Mouse (Mus musculus): Measurements from ENCODE around the gene Ttc13. TPM values are rescaled to one million over a fixed set of nuclear protein-coding genes. Genes with fewer than 3 reads are reported as not detected.

Ttc13 gene
- polyA plus RNA-seq, 1 experiment from 2014 or later: 41.2 TPM

- H3K36me3 ChIP-seq: peaks cover 56% of the 10 kb centered on the region
- H3K9ac ChIP-seq: no peak overlapping the region
- no peak overlapping the region for H3K4me3 ChIP-seq (replicated peaks)
- peaks cover 5% of the 10 kb centered on the region; the same call in 1 of the 2 replicates for H3K4me1 ChIP-seq
- 0 out of 2 replicates have a peak overlapping the region, but pooled peaks have one; percentile 29 for H3K27ac ChIP-seq (replicated peaks)
- peak; percentile 35; the same call in 1 of the 2 replicates for ATAC-seq (ENCODE audit: insufficient number of reproducible peaks, low FRiP score, low TSS enrichment, low read depth)
- H3K4me2 ChIP-seq (replicated peaks): no peak overlapping the region
- H3K27me3 ChIP-seq: no peaks in the 10 kb centered on the region
- 46% methylated on average over 12 of the region's 12 CpGs for WGBS
- no peaks in the 10 kb centered on the region for H3K9me3 ChIP-seq (replicated peaks)
Observed at GRCm38 (mm10) chr8:124677486-124677885, 44.3 kb downstream of the Ttc13 start.

DNA sequence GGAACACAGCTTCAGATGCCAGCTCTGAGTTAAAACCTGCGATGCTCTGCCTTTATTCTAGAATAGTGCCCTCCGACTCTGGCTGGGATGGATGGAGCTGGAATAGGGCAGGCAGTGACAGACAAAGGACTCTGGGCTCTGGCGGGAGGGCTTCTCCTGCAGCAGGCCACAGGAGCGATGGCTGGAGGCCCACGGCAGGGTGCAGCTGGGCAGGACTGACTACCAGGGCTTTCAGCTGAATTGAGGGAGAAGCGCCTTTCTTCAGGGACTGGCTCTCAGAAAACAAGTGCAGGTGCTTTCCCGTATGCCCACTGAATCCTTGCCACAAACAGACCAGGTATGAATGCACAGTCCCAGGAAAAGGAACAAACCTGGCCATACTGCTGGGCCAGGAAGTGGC is 44.7 kb downstream of the Ttc13 start:
- Histone ChIP-seq H3K27me3 (no peaks in the 10 kb centered on the region), H3K4me3 (replicated peaks) (no peak overlapping the region), H3K9me3 (replicated peaks) (no peaks in the 10 kb centered on the region), H3K9ac (no peak overlapping the region), H3K4me2 (replicated peaks) (no peak overlapping the region), H3K36me3 (peaks cover 57% of the 10 kb centered on the region), H3K27ac (replicated peaks) (0 out of 2 replicates have a peak overlapping the region, but pooled peaks have one; percentile 29), H3K4me1 (peaks cover 5% of the 10 kb centered on the region; the same call in 1 of the 2 replicates)
- WGBS: 91% methylated on average over 7 of the region's 7 CpGs
- no peak for ATAC-seq (ENCODE audit: insufficient number of reproducible peaks, low FRiP score, low TSS enrichment, low read depth)

DNA sequence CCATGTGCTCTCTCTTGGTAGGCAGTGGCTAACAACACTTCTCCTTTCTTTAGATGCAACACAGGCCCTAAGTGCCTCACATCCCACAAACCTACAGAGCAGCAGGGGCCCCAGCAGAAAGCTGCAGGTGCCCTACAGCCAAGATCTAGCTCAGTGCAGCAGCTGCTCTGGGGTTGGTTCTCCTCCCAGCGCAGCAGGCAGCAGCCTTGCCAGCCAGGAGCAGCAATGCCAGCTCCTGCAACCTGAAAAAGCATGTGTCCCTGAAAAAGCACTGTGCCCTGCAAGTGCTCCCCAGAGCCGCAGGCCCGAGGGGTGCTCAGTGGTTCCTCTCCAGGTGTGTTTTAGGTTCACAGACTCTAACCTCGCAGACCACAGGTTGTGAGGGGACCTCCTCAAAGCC is 45.1 kb downstream of the Ttc13 start:
- Histone ChIP-seq H3K4me3 (replicated peaks) (no peak overlapping the region), H3K4me1 (peaks cover 5% of the 10 kb centered on the region; the same call in 1 of the 2 replicates), H3K36me3 (peaks cover 56% of the 10 kb centered on the region), H3K9me3 (replicated peaks) (no peaks in the 10 kb centered on the region), H3K4me2 (replicated peaks) (no peak overlapping the region), H3K9ac (no peak overlapping the region), H3K27ac (replicated peaks) (no peak overlapping the region), H3K27me3 (no peaks in the 10 kb centered on the region)
- no peak for ATAC-seq (ENCODE audit: insufficient number of reproducible peaks, low FRiP score, low TSS enrichment, low read depth)
- 91% methylated on average over 4 of the region's 4 CpGs for WGBS

GRCm38 (mm10) chr8:124672345-124672744 is 49.4 kb downstream of the Ttc13 start:
- peaks cover 4% of the 10 kb centered on the region; the same call in 1 of the 2 replicates for H3K4me1 ChIP-seq
- H3K4me2 ChIP-seq (replicated peaks): no peak overlapping the region
- peak overlapping the region; percentile 39; the same call in 1 of the 2 replicates for H3K27ac ChIP-seq (replicated peaks)
- no peaks in the 10 kb centered on the region for H3K27me3 ChIP-seq
- peak; percentile 39; the same call in 1 of the 2 replicates for ATAC-seq (ENCODE audit: insufficient number of reproducible peaks, low FRiP score, low TSS enrichment, low read depth)
- H3K4me3 ChIP-seq (replicated peaks): no peak overlapping the region
- WGBS: 55% methylated on average over 2 of the region's 2 CpGs
- H3K9me3 ChIP-seq (replicated peaks): no peaks in the 10 kb centered on the region
- H3K9ac ChIP-seq: no peak overlapping the region
- H3K36me3 ChIP-seq: peaks cover 38% of the 10 kb centered on the region

DNA sequence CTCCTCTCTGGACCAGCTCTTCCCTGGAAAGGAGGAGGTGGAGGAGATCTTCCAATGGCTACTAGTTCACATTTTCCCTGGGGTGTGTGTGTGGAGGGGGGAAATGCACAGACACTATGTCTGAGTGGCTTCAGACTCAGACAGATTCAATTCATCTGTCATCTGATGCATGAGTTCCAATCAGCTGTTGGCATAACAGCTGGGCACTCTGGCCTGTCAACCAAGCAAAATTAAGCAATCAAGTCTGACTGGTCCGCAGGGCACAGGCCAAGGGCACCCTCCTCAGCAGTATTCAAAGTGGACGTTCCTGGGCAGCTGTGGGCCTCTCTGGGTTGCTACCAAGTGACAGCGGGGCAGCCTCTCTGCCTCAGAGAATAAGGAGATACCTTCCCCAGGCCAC is 53.0 kb downstream of the Ttc13 start:
- Histone ChIP-seq H3K9me3 (replicated peaks) (no peaks in the 10 kb centered on the region), H3K27me3 (no peaks in the 10 kb centered on the region), H3K4me2 (replicated peaks) (no peak overlapping the region), H3K4me1 (peaks cover under 1% of the 10 kb centered on the region), H3K36me3 (peaks cover 27% of the 10 kb centered on the region; the same call in 1 of the 2 replicates), H3K4me3 (replicated peaks) (no peak overlapping the region), H3K9ac (no peak overlapping the region), H3K27ac (replicated peaks) (no peak overlapping the region)
- WGBS: 70% methylated on average over 3 of the region's 3 CpGs
- 0 out of 2 replicates have a peak, but pooled peaks have one; percentile 13 for ATAC-seq (ENCODE audit: insufficient number of reproducible peaks, low FRiP score, low TSS enrichment, low read depth)

DNA sequence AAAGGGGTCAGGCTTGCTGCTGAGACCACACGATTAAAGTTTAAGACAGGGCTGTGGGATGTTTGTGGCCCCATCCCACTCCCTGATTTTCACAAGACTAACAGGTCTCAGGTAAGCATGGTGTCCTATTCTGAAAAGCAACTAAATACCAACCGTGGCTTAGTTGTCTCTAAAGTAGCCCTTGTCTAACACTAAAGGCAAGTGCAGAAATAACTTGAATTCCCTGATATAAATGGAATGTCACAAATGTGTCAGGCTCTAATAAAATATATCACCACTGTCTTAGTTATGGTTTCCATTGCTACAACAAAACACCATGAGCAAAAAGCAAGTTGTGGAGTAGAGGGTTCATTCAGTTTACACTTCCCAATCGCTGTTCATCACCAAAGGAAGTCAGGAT is 57.4 kb downstream of the Ttc13 start:
- no peak overlapping the region for H3K4me2 ChIP-seq (replicated peaks)
- 73% methylated on average over 3 of the region's 3 CpGs for WGBS
- H3K4me1 ChIP-seq: peaks cover 34% of the 10 kb centered on the region
- H3K4me3 ChIP-seq (replicated peaks): no peak overlapping the region
- no peak overlapping the region for H3K9ac ChIP-seq
- 0 out of 2 replicates have a peak overlapping the region, but pooled peaks have one; percentile 92 for H3K27ac ChIP-seq (replicated peaks)
- ATAC-seq (ENCODE audit: insufficient number of reproducible peaks, low FRiP score, low TSS enrichment, low read depth): no peak
- no peaks in the 10 kb centered on the region for H3K36me3 ChIP-seq
- no peaks in the 10 kb centered on the region for H3K27me3 ChIP-seq
- no peaks in the 10 kb centered on the region for H3K9me3 ChIP-seq (replicated peaks)

GRCm38 (mm10) chr8:124663874-124664230 is 57.9 kb downstream of the Ttc13 start:
- Histone ChIP-seq H3K9me3 (replicated peaks) (no peaks in the 10 kb centered on the region), H3K4me1 (peaks cover 38% of the 10 kb centered on the region), H3K27me3 (no peaks in the 10 kb centered on the region), H3K4me2 (replicated peaks) (peak overlapping the region; percentile 60), H3K27ac (replicated peaks) (peak overlapping the region; percentile 92), H3K9ac (no peak overlapping the region), H3K36me3 (no peaks in the 10 kb centered on the region), H3K4me3 (replicated peaks) (peak overlapping the region; percentile 96)
- no peak for ATAC-seq (ENCODE audit: insufficient number of reproducible peaks, low FRiP score, low TSS enrichment, low read depth)
- 46% methylated on average over 4 of the region's 4 CpGs for WGBS

DNA sequence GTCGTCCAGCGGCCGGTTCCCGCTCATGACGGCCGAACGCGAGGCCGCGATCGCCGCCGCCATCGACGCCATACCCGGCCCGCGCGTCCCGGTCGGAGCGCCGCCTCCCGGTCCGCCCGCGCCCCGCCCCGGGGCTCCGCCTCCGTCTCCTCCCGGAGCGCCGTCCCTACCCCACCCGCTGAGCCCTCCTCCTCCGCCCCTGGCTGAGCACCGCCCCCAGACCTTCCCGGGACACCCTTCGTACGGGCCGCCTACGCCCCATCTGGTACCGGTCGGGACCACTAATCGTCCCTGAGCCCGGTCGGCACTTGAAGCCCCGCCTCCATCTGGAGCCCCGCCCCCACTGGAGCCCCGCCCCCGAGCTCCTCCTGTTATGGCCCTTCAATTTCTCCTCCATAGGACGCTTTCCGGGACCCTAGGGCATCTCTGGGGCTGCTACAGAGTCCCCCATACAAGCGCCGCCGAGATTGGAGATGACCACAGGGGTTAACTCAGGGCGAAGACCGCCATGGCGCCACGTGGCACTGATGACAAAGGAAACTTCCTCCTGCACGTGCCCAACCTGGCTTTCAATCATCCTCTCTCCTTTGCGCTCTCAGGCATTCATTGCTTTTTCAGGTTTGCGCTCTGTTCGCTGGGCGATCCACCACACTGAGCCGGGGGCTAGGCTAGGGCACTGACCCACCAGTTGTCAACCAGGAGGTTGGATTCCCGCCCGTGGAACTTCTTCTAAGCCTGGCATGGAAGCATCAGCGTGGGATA is 58.5 kb downstream of the Ttc13 start, which contains the start of gene 2310022B05Rik:
Gene 2310022B05Rik, minus strand, starts transcription at position 258 of the 762 bp plus-strand sequence.
- Histone ChIP-seq H3K9ac (peak within 1 kb of the TSS; percentile 87), H3K27me3 (no peaks in the 10 kb centered on the region), H3K36me3 (no peaks in the 10 kb centered on the region), H3K4me3 (replicated peaks) (peak within 1 kb of the TSS; percentile 96), H3K4me1 (peaks cover 42% of the 10 kb centered on the region), H3K27ac (replicated peaks) (peak within 1 kb of the TSS; percentile 92), H3K9me3 (replicated peaks) (no peaks in the 10 kb centered on the region), H3K4me2 (replicated peaks) (peak within 1 kb of the TSS; percentile 60)
- ATAC-seq (ENCODE audit: insufficient number of reproducible peaks, low FRiP score, low TSS enrichment, low read depth): peak; percentile 96
- 1% methylated on average over 66 of the region's 69 CpGs for WGBS

GRCm38 (mm10) chr8:124662446-124663111 is 59.2 kb downstream of the Ttc13 start:
- peak; percentile 40 for ATAC-seq (ENCODE audit: insufficient number of reproducible peaks, low FRiP score, low TSS enrichment, low read depth)
- whole genome bisulfite sequencing: under 1% methylated on average over 49 of the region's 49 CpGs
- Histone ChIP-seq H3K27me3 (no peaks in the 10 kb centered on the region), H3K9me3 (replicated peaks) (no peaks in the 10 kb centered on the region), H3K4me3 (replicated peaks) (peak overlapping the region; percentile 96), H3K4me1 (peaks cover 49% of the 10 kb centered on the region), H3K36me3 (no peaks in the 10 kb centered on the region), H3K9ac (peak overlapping the region; percentile 87), H3K4me2 (replicated peaks) (peak overlapping the region; percentile 60), H3K27ac (replicated peaks) (peak overlapping the region; percentile 92)

GRCm38 (mm10) chr8:124661781-124662180 is 60.0 kb downstream of the Ttc13 start:
- 20% methylated on average over 9 of the region's 9 CpGs for WGBS
- Histone ChIP-seq H3K9ac (peak overlapping the region; percentile 87; the same call in 1 of the 2 replicates), H3K4me2 (replicated peaks) (peak overlapping the region; percentile 60), H3K36me3 (no peaks in the 10 kb centered on the region), H3K9me3 (replicated peaks) (no peaks in the 10 kb centered on the region), H3K27ac (replicated peaks) (peak overlapping the region; percentile 92), H3K4me1 (peaks cover 50% of the 10 kb centered on the region), H3K4me3 (replicated peaks) (peak overlapping the region; percentile 96), H3K27me3 (no peaks in the 10 kb centered on the region)
- ATAC-seq (ENCODE audit: insufficient number of reproducible peaks, low FRiP score, low TSS enrichment, low read depth): no peak

DNA sequence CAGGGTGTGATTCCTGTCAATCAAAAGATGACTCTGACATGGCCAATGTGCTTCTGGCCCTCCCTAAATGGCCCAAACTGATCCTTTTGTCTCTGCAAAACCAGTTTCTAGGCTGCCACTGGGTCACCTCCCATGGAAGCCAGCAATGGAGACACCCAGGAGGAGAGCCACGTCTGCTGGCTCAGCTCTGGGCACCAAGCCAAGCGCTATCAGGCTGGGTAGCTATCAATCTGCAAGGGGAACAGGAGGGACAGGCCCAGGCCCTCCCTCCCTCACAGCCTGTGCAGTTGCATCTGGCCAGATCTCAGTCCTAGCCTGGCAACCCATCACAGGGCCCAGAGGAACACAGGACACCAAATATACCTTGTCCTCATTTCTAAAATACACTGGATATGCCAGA is 63.4 kb downstream of the Ttc13 start:
- Histone ChIP-seq H3K4me3 (replicated peaks) (no peak overlapping the region), H3K36me3 (peaks cover 8% of the 10 kb centered on the region; the same call in 1 of the 2 replicates), H3K27ac (replicated peaks) (0 out of 2 replicates have a peak overlapping the region, but pooled peaks have one; percentile 44), H3K4me1 (peaks cover 67% of the 10 kb centered on the region), H3K9me3 (replicated peaks) (no peaks in the 10 kb centered on the region), H3K4me2 (replicated peaks) (no peak overlapping the region), H3K9ac (no peak overlapping the region), H3K27me3 (no peaks in the 10 kb centered on the region)
- no peak for ATAC-seq (ENCODE audit: insufficient number of reproducible peaks, low FRiP score, low TSS enrichment, low read depth)
- 35% methylated on average over 2 of the region's 2 CpGs for WGBS

Measured in embryonic facial prominence, embryonic 15.5 days (tissue).